Mouse (Mus musculus) thymus, postnatal 36 days (tissue): ENCODE data around the gene Crtc2.
"Not testable (repeated sequence)": the region's sequence is repeated elsewhere in the genome, so short reads cannot be mapped to it uniquely, and the experiment has no call there.

Source experiments
- DNase-seq, 2 experiments: peaks; one replicate each; pipeline ENCODE4 v3.0.0; 2022; ENCODE audit warnings: mixed read lengths in 2 of 2

The Crtc2 gene

GRCm38 (mm10) chr3:90266901-90267775 lies 13.2 kb downstream of the Crtc2 start:
- peak; percentile 31 to 58 for DNase-seq

- peak in 1 of 2 experiments; percentile 27 for DNase-seq
Measured at GRCm38 (mm10) chr3:90268190-90268589, 14.2 kb downstream of the Crtc2 start.

GRCm38 (mm10) chr3:90268971-90269370 lies 15.0 kb downstream of the Crtc2 start:
- no peak for DNase-seq

GRCm38 (mm10) chr3:90270784-90271183 lies 16.8 kb downstream of the Crtc2 start:
- no peak for DNase-seq

GRCm38 (mm10) chr3:90272170-90272569 lies 18.2 kb downstream of the Crtc2 start:
- DNase-seq, result no peak

- no peak for DNase-seq
Measured at GRCm38 (mm10) chr3:90273855-90274254, 19.9 kb downstream of the Crtc2 start.

GRCm38 (mm10) chr3:90275286-90275685 lies 21.3 kb downstream of the Crtc2 start:
- DNase-seq, result no peak

- DNase-seq, result no peak
Measured at GRCm38 (mm10) chr3:90276858-90277257, 22.9 kb downstream of the Crtc2 start.

GRCm38 (mm10) chr3:90277793-90278192 lies 23.8 kb downstream of the Crtc2 start:
- DNase-seq, result no peak

GRCm38 (mm10) chr3:90278211-90278610 lies 24.2 kb downstream of the Crtc2 start:
- DNase-seq, result no peak

- DNase-seq, result no peak
Measured at GRCm38 (mm10) chr3:90279216-90279615, 25.3 kb downstream of the Crtc2 start.

- DNase-seq, result no peak
Measured at GRCm38 (mm10) chr3:90279743-90280142, 25.8 kb downstream of the Crtc2 start.

- no peak for DNase-seq
Measured at GRCm38 (mm10) chr3:90280708-90281107, 26.7 kb downstream of the Crtc2 start.

- DNase-seq, result no peak
Measured at GRCm38 (mm10) chr3:90284150-90284549, 30.2 kb downstream of the Crtc2 start.

- not testable (repeated sequence) for DNase-seq
Measured at GRCm38 (mm10) chr3:90289403-90289802, 35.4 kb downstream of the Crtc2 start.

- no peak for DNase-seq
Measured at GRCm38 (mm10) chr3:90290602-90291001, 36.6 kb downstream of the Crtc2 start.

GRCm38 (mm10) chr3:90291982-90292344 lies 38.0 kb downstream of the Crtc2 start:
- DNase-seq, result no peak

GRCm38 (mm10) chr3:90292345-90293275 lies 38.6 kb downstream of the Crtc2 start, which contains the start of gene Gatad2b:
TSS of gene Gatad2b (plus strand) at chr3:90293178.
- peak; percentile 95 to 98 for DNase-seq

- peak; percentile 78 to 84 for DNase-seq
Measured at GRCm38 (mm10) chr3:90293352-90294063, 39.5 kb downstream of the Crtc2 start.

- DNase-seq, result no peak
Measured at GRCm38 (mm10) chr3:90294064-90294440, 40.1 kb downstream of the Crtc2 start.

GRCm38 (mm10) chr3:90294651-90295050 lies 40.7 kb downstream of the Crtc2 start:
- DNase-seq, result no peak

GRCm38 (mm10) chr3:90305801-90306200 lies 51.8 kb downstream of the Crtc2 start:
- DNase-seq, result no peak

- no peak for DNase-seq
Measured at GRCm38 (mm10) chr3:90309589-90309988, 55.6 kb downstream of the Crtc2 start.
